Mouse (Mus musculus) thymus, postnatal 25 days (tissue): ENCODE measurements around the gene Gm17655.
"Not testable (repeated sequence)": the region's sequence is repeated elsewhere in the genome, so short reads cannot be mapped to it uniquely, and the experiment has no call there.

Experiments
- DNase-seq: peaks from one replicate; pipeline ENCODE4 v3.0.0; 2022

Gene Gm17655

DNA sequence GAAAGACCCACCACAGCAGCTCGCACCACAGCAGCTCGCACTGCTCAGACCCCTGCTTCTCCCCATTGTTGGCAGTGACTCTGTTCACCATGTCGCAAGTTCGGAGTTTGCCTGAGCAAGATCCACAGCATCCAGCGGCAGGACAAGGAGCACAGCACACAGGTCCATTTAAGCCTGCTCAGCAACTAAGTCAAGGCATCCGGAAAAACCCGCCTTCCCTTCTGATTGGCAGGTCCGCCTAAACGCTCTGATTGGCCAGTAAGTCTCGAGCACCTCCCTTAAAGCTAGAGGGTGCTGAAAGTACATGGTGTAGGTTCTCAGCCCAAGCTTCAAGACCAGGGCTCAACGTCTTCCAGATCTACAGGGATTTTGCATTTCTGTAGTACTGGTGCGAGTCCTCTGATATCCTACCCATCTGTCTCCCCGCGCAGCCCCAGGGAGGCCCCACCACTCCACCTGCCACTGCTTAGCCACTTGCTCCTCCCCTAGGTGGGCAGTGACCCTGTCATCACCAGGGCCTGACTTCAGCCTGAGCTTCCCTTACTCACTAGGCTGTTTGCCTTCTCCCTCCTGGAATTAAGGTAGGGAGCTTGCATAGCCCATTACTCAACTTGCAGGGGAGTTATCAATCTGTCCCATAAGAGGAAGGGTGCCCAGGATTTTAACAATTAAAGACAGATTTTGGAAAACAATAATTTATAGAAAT, 14.0 kb upstream of the Gm17655 start:
- DNase-seq, result no peak

DNA sequence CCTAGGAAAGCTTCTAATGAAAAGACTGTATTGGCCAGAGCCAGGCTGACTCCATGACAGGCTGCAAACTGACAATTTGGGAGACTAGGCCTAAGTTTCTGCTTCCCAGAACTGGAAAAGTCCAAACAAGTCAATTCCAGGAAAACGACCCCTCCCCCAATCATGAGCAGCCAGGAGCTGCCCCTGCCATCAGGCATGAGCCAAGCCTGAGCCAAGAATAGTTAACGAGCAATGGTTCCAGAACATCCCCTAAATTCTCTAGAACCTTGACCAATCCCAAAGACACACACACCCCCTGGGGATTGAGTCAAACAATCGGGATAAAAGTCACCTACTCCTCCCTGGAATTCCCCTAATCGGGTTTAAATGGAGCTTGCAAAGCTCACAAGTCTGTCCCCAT, 10.6 kb upstream of the Gm17655 start:
- no peak for DNase-seq

DNA sequence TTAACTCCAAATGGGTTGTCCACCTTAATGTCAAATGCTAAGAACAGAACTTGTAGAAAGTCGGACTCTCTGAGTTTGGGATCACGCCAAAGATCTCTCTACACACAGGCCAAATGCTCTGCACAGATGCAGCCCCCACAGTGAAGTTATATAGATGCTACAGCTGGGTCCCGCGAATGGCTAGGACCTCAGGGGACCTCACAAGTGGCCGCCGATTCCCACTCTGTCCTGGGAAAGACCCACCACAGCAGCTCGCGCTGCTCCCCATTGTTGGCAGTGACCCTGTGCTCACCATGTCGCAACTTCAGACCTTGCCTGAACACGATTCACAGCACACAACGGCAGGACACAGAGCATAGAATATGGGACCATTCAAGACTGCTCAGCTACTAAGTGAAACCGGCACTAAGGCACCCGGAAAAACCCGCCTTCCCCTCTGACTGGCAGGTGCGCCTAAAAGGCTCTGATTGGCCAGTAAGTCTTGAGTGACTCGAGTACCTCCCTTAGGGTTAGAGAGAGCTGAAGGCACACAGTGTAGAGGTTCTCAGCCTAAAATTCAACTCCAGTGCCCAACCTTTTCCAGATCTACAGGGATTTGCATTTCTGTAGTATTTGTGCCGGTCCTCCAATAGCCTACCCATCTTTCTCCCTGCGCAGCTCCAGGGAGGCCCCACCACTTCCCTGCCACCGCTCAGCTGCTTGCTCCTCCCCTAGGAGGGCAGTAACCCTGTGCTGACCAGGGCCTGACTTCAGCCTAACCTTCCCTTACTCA, 14.5 kb downstream of the Gm17655 start:
- peak; percentile 83 for DNase-seq

DNA sequence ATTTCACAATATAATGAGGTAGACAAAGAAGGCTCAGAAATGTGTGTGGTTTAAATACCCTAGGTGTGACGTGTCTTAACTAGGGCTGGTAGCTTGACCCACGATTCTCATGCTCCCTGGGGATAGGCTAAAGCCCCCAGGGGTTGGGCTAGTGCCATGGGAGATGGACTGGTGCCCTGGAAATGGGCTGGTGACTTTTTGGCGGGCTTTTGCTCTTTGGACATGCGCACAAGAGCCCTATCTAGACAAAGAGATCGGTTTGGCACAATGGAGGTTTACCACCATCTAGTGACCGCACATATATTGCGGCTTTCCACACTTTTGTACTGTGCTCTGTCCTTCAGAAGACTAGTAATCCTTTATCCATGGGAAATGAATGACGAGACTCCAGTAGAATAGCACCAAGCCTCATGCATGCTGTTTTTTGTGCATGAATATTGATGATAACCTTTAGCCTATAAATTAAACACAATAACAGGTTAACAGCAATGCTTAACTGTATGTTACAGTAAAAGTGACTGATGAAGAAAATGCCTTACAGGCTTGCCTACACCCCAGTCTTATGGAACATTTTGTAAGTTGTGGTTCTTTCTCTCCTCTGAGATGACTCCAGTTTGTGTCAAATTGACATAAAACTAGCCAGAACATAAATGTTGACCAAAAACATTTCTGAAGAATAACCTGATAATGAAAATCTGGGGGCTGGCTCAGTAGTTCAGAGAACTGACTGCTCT, 48.5 kb downstream of the Gm17655 start:
- peak; percentile 32 for DNase-seq

DNA sequence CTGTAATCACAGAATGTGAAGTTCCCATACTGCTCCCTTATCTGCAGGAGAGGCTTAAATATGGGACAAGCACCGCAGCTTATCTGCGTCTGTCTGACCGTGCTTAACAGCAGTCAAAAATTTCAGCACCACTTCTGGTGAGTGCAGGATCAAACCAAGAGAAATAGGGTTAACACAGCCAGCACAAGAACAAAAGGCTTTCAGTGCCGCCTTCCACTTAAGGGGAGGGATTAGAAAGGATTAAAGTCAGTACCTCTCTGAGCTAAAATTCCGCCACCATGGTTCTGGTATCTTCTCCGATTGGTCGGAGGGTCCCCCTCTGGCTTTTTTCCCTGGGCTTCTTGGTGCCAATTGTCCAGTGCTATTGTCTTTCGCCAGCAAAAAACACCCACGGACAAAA, 49.0 kb downstream of the Gm17655 start:
- no peak for DNase-seq

DNA sequence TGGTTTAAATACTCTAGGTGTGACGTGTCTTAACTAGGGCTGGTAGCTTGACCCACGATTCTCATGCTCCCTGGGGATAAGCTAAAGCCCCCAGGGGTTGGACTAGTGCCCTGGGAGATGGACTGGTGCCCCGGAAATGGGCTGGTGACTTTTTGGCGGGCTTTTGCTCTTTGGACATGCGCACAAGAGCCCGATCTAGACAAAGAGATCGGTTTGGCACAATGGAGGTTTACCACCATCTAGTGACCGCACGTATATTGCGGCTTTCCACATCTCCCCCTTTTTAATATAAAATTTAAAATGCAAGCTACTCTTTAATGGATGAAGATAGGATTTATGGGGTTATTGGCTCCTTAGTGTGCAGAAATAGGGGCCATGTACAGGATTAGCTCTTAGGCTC, 56.5 kb downstream of the Gm17655 start:
- not testable (repeated sequence) for DNase-seq
